Mouse (Mus musculus) CD4-positive naive resting alpha-beta T cell, adult 76 days (primary cell): Measurements from ENCODE around the gene Boll. TPM values are rescaled to one million over a fixed set of nuclear protein-coding genes. Genes with fewer than 3 reads are reported as not detected.

ENCODE experiments used
- total RNA-seq: library from RNA; stranded (reverse); gene quantifications from one replicate; pipeline ENCODE4 v1.2.4, GENCODE M21; 2023

Boll gene
- total RNA-seq: 10.1 TPM

DNA sequence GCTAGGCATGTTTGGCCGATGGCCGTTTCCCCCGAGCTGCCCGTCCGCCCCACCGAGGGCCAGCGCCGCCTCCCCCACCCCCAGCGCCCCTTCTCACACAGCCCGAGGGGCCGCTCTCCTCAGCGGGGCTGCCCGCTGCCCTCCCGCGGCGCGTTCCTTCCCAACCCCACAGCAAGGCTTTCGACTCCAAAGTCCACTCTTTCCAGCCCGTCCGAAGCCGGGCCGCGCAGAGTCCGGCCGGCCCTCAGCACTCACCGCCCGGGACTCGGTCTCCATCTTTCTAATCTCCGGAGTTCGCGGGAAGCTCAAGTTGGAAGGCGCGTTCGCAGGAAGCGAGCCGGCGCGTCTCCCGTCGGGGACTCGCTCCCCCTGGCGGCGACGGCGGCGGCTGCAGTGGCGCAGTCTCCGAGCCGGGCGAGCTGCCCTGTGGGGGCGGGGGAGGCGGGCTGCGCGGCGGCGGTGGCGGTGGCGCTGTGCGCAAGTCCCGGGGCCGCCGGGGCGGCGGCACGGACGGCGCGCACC, at the start of gene Boll:
Gene Boll, minus strand, starts transcription at position 426 of the 522 bp plus-strand sequence.

GRCm38 (mm10) chr1:55405272-55406022, 42.2 kb upstream of the Boll start, which contains the start of gene Plcl1:
Gene Plcl1, plus strand, starts transcription at chr1:55405921.

DNA sequence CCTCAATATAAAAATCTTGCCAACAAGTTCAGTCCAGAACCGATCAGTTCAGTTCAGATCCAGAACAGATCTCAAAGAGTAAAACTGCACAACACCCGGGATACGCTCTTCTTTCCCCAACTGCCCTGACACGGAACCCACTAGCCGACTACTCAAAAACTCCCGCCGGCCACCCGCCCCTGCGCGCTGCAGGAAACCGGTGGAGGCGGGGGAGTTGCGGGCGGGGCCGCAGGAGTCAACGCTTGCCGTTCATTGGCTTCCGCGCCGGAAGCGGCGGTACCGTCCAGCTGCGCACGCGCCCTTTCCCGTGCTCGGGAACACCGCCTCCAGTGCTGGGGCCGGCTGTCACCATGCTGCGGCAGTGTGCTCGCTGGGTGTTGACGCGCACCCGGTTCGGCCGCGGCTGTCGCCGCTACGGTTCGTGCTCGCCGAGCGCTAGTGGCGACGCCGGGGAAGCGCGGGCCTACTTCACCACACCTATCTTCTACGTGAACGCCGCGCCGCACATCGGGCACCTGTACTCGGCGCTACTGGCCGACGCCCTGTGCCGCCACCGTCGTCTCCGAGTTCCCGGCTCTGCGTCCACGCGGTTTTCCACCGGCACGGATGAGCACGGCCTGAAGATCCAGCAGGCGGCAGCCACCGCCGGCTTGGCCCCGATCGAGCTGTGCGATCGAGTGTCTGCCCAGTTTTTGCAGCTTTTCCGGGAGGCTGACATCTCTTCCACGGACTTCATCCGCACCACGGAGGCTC, 126.2 kb downstream of the Boll start, which contains the start of gene Mars2:
Gene Mars2, plus strand, starts transcription at position 288 of the 753 bp plus-strand sequence.

DNA sequence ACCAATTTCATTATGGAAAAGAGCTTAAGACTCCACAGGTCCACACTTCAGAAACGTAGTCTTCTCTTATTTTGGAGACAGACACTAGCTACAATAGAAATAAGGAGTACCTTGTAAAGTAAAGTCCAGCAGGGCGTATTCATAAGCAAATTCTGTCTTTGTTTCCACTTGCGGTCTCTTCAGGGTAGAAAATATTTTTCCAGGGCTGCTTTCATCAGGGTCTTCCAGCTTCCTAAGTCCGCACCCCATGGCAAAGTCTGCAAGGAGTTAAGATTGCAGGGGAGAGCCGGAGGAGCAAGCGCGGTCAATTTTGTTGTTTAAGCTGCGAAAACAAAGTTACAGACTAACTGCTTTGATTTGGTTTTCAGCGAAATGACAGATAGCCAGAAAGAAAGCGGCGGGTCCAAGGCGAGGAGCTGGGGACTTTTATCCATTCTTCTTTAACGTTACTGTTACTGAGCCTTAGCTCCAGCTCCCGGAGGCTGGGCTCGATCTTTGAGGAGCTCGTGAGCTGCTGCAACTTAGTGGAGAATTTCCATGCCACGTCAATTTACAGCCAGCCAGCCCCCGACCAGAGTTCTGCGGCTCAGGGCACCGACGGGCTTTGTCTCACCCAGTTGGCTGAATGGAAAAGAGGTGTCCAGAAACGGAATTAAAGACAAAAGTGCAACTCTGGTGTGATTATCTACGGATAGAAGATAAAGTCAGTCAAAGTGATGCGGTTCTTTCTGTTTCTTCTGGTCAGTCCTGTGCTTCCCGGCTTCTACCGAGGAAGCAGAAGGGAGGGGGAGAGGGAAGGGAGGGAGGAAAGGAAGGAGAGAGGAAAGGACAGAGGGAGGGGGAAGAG, 137.0 kb downstream of the Boll start, which contains the start of gene Rftn2:
Gene Rftn2, minus strand, starts transcription at position 772 of the 847 bp plus-strand sequence.

Other genes with a start within 250 kb of the Boll start
- 103 TPM for gene Mob4, start 232.2 kb downstream of the Boll start, total RNA-seq
- gene Rftn2, start 136.7 kb downstream of the Boll start, total RNA-seq: 4.9 TPM
- gene Mars2, start 126.3 kb downstream of the Boll start, total RNA-seq: 7.6 TPM
- gene Plcl1, start 42.5 kb upstream of the Boll start, total RNA-seq: 1.2 TPM